Mouse (Mus musculus): ENCODE measurements at regions not wholly inside any gene's neighbourhood (a gene's known extent, or its start where the extent isn't known, plus 50 kb on each side); places are given as distances from the start of the nearest gene placed in this dataset.
A peak's percentile ranks its signal among the peaks of the same experiment; 100 is the strongest.

DNA sequence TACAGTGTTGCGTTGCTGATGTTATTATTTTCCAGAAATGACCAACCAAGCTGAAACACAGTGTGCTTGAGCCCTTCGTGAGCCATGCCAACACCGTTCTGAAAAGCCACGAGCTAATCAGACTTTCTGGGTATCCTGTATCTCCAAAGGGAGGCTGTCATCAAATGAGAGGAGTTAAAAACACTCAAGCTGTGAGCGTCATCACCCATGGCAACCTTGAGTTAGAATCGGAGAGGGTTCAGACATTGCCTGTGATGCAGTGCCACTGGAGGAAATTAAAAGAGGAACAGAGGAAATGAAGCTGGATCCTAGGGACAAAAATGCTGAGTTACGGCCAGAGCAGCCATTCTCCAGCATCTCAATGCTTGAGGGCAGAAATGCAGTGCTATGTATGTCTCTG, 838.6 kb downstream of the Ntrk3 start:
- Histone ChIP-seq H3K9me3 (ENCODE audit: control insufficient read depth, low read length) (no peaks in the 10 kb centered on the region), H3K27ac (ENCODE audit: low read depth, low read length) (no peak overlapping the region), H3K4me3 (ENCODE audit: low read depth, low read length) (no peak overlapping the region), H3K4me1 (ENCODE audit: control insufficient read depth, insufficient read depth, low read length) (no peaks in the 10 kb centered on the region), H3K4me2 (ENCODE audit: low read depth) (no peak overlapping the region), H3K36me3 (ENCODE audit: control insufficient read depth, insufficient read depth, low read length) (no peaks in the 10 kb centered on the region), H3K9ac (ENCODE audit: low read length) (no peak overlapping the region), H3K27me3 (ENCODE audit: control insufficient read depth, insufficient read depth, low read length) (no peaks in the 10 kb centered on the region)
- no peak for ATAC-seq (ENCODE audit: insufficient read depth, low FRiP score, low TSS enrichment)
- 78% methylated on average over 7 of the region's 7 CpGs for WGBS
- no peak for DNase-seq (ENCODE audit: low spot score)

- H3K9me3 ChIP-seq (ENCODE audit: control insufficient read depth, low read length): no peaks in the 10 kb centered on the region
- H3K4me1 ChIP-seq (ENCODE audit: control insufficient read depth, insufficient read depth, low read length): no peaks in the 10 kb centered on the region
- WGBS: 84% methylated on average over 2 of the region's 2 CpGs
- H3K36me3 ChIP-seq (ENCODE audit: control insufficient read depth, insufficient read depth, low read length): no peaks in the 10 kb centered on the region
- H3K27ac ChIP-seq (ENCODE audit: low read depth, low read length): no peak overlapping the region
- no peak overlapping the region for H3K9ac ChIP-seq (ENCODE audit: low read length)
- H3K4me2 ChIP-seq (ENCODE audit: low read depth): no peak overlapping the region
- H3K4me3 ChIP-seq (ENCODE audit: low read depth, low read length): no peak overlapping the region
- H3K27me3 ChIP-seq (ENCODE audit: control insufficient read depth, insufficient read depth, low read length): no peaks in the 10 kb centered on the region
- DNase-seq (ENCODE audit: low spot score) (no peak), ATAC-seq (ENCODE audit: insufficient read depth, low FRiP score, low TSS enrichment) (no peak)
Observed at GRCm38 (mm10) chr7:77888543-77888942, 849.3 kb downstream of the Ntrk3 start.

- DNase-seq (ENCODE audit: low spot score): no peak
- H3K27ac ChIP-seq (ENCODE audit: low read depth, low read length): no peak overlapping the region
- H3K36me3 ChIP-seq (ENCODE audit: control insufficient read depth, insufficient read depth, low read length): no peaks in the 10 kb centered on the region
- ATAC-seq (ENCODE audit: insufficient read depth, low FRiP score, low TSS enrichment): no peak
- no peak overlapping the region for H3K4me2 ChIP-seq (ENCODE audit: low read depth)
- 89% methylated on average over 5 of the region's 5 CpGs for WGBS
- H3K4me3 ChIP-seq (ENCODE audit: low read depth, low read length): no peak overlapping the region
- no peak overlapping the region for H3K9ac ChIP-seq (ENCODE audit: low read length)
- no peaks in the 10 kb centered on the region for H3K4me1 ChIP-seq (ENCODE audit: control insufficient read depth, insufficient read depth, low read length)
- H3K27me3 ChIP-seq (ENCODE audit: control insufficient read depth, insufficient read depth, low read length): no peaks in the 10 kb centered on the region
- H3K9me3 ChIP-seq (ENCODE audit: control insufficient read depth, low read length): no peaks in the 10 kb centered on the region
Observed at GRCm38 (mm10) chr7:77882605-77883354, 855.0 kb downstream of the Ntrk3 start.

GRCm38 (mm10) chr7:77867518-77867917, 870.3 kb downstream of the Ntrk3 start:
- Histone ChIP-seq H3K27me3 (ENCODE audit: control insufficient read depth, insufficient read depth, low read length) (no peaks in the 10 kb centered on the region), H3K9ac (ENCODE audit: low read length) (no peak overlapping the region), H3K36me3 (ENCODE audit: control insufficient read depth, insufficient read depth, low read length) (no peaks in the 10 kb centered on the region), H3K9me3 (ENCODE audit: control insufficient read depth, low read length) (no peaks in the 10 kb centered on the region), H3K4me2 (ENCODE audit: low read depth) (no peak overlapping the region), H3K4me1 (ENCODE audit: control insufficient read depth, insufficient read depth, low read length) (no peaks in the 10 kb centered on the region), H3K27ac (ENCODE audit: low read depth, low read length) (no peak overlapping the region), H3K4me3 (ENCODE audit: low read depth, low read length) (no peak overlapping the region)
- no peak for DNase-seq (ENCODE audit: low spot score)
- WGBS: 48% methylated on average over 4 of the region's 4 CpGs
- ATAC-seq (ENCODE audit: insufficient read depth, low FRiP score, low TSS enrichment): no peak

- no peaks in the 10 kb centered on the region for H3K27me3 ChIP-seq (ENCODE audit: control insufficient read depth, insufficient read depth, low read length)
- no peaks in the 10 kb centered on the region for H3K4me1 ChIP-seq (ENCODE audit: control insufficient read depth, insufficient read depth, low read length)
- no peak for DNase-seq (ENCODE audit: low spot score)
- no peak overlapping the region for H3K9ac ChIP-seq (ENCODE audit: low read length)
- no peak overlapping the region for H3K4me3 ChIP-seq (ENCODE audit: low read depth, low read length)
- no peak overlapping the region for H3K27ac ChIP-seq (ENCODE audit: low read depth, low read length)
- 90% methylated on average over 8 of the region's 8 CpGs for WGBS
- H3K4me2 ChIP-seq (ENCODE audit: low read depth): no peak overlapping the region
- H3K9me3 ChIP-seq (ENCODE audit: control insufficient read depth, low read length): no peaks in the 10 kb centered on the region
- H3K36me3 ChIP-seq (ENCODE audit: control insufficient read depth, insufficient read depth, low read length): no peaks in the 10 kb centered on the region
- ATAC-seq (ENCODE audit: insufficient read depth, low FRiP score, low TSS enrichment): no peak
Observed at GRCm38 (mm10) chr7:77861841-77862240, 876.0 kb downstream of the Ntrk3 start.

GRCm38 (mm10) chr7:77858436-77858835, 879.4 kb downstream of the Ntrk3 start:
- Histone ChIP-seq H3K9ac (ENCODE audit: low read length) (no peak overlapping the region), H3K9me3 (ENCODE audit: control insufficient read depth, low read length) (no peaks in the 10 kb centered on the region), H3K4me1 (ENCODE audit: control insufficient read depth, insufficient read depth, low read length) (no peaks in the 10 kb centered on the region), H3K27ac (ENCODE audit: low read depth, low read length) (no peak overlapping the region), H3K4me3 (ENCODE audit: low read depth, low read length) (no peak overlapping the region), H3K36me3 (ENCODE audit: control insufficient read depth, insufficient read depth, low read length) (no peaks in the 10 kb centered on the region), H3K27me3 (ENCODE audit: control insufficient read depth, insufficient read depth, low read length) (no peaks in the 10 kb centered on the region), H3K4me2 (ENCODE audit: low read depth) (no peak overlapping the region)
- DNase-seq (ENCODE audit: low spot score) (peak; percentile 45), ATAC-seq (ENCODE audit: insufficient read depth, low FRiP score, low TSS enrichment) (no peak)
- 54% methylated on average over 4 of the region's 4 CpGs for WGBS

GRCm38 (mm10) chr7:77857979-77858378, 879.8 kb downstream of the Ntrk3 start:
- Histone ChIP-seq H3K4me2 (ENCODE audit: low read depth) (no peak overlapping the region), H3K9ac (ENCODE audit: low read length) (no peak overlapping the region), H3K4me3 (ENCODE audit: low read depth, low read length) (no peak overlapping the region), H3K27me3 (ENCODE audit: control insufficient read depth, insufficient read depth, low read length) (no peaks in the 10 kb centered on the region), H3K36me3 (ENCODE audit: control insufficient read depth, insufficient read depth, low read length) (no peaks in the 10 kb centered on the region), H3K9me3 (ENCODE audit: control insufficient read depth, low read length) (no peaks in the 10 kb centered on the region), H3K27ac (ENCODE audit: low read depth, low read length) (no peak overlapping the region), H3K4me1 (ENCODE audit: control insufficient read depth, insufficient read depth, low read length) (no peaks in the 10 kb centered on the region)
- ATAC-seq (ENCODE audit: insufficient read depth, low FRiP score, low TSS enrichment): no peak
- 75% methylated on average over 5 of the region's 5 CpGs for WGBS
- no peak for DNase-seq (ENCODE audit: low spot score)

GRCm38 (mm10) chr7:77855653-77856239, 882.1 kb downstream of the Ntrk3 start:
- Histone ChIP-seq H3K4me3 (ENCODE audit: low read depth, low read length) (no peak overlapping the region), H3K27ac (ENCODE audit: low read depth, low read length) (no peak overlapping the region), H3K9ac (ENCODE audit: low read length) (no peak overlapping the region), H3K36me3 (ENCODE audit: control insufficient read depth, insufficient read depth, low read length) (no peaks in the 10 kb centered on the region), H3K4me1 (ENCODE audit: control insufficient read depth, insufficient read depth, low read length) (no peaks in the 10 kb centered on the region), H3K27me3 (ENCODE audit: control insufficient read depth, insufficient read depth, low read length) (no peaks in the 10 kb centered on the region), H3K9me3 (ENCODE audit: control insufficient read depth, low read length) (no peaks in the 10 kb centered on the region), H3K4me2 (ENCODE audit: low read depth) (no peak overlapping the region)
- DNase-seq (ENCODE audit: low spot score) (no peak), ATAC-seq (ENCODE audit: insufficient read depth, low FRiP score, low TSS enrichment) (no peak)
- WGBS: 78% methylated on average over 6 of the region's 6 CpGs

GRCm38 (mm10) chr7:77855077-77855476, 882.7 kb downstream of the Ntrk3 start:
- no peak overlapping the region for H3K4me2 ChIP-seq (ENCODE audit: low read depth)
- no peak overlapping the region for H3K27ac ChIP-seq (ENCODE audit: low read depth, low read length)
- H3K9ac ChIP-seq (ENCODE audit: low read length): no peak overlapping the region
- ATAC-seq (ENCODE audit: insufficient read depth, low FRiP score, low TSS enrichment): no peak
- no peak overlapping the region for H3K4me3 ChIP-seq (ENCODE audit: low read depth, low read length)
- no peaks in the 10 kb centered on the region for H3K36me3 ChIP-seq (ENCODE audit: control insufficient read depth, insufficient read depth, low read length)
- no peaks in the 10 kb centered on the region for H3K4me1 ChIP-seq (ENCODE audit: control insufficient read depth, insufficient read depth, low read length)
- 94% methylated on average over 2 of the region's 2 CpGs for WGBS
- no peak for DNase-seq (ENCODE audit: low spot score)
- H3K9me3 ChIP-seq (ENCODE audit: control insufficient read depth, low read length): no peaks in the 10 kb centered on the region
- no peaks in the 10 kb centered on the region for H3K27me3 ChIP-seq (ENCODE audit: control insufficient read depth, insufficient read depth, low read length)

Measured in neural tube, embryonic 11.5 days (tissue).